Mouse (Mus musculus) heart, embryonic 11.5 days (tissue): ENCODE results near the gene Aaas. TPM values are rescaled to one million over a fixed set of nuclear protein-coding genes. Genes with fewer than 3 reads are reported as not detected.

Experiments used
- ATAC-seq: fragments of 200-750 bp; cut with Nextera tagmentation; replicated peaks from 2 replicates; pipeline ENCODE4 v1.8.0; 2017; ENCODE audit warnings: moderate library complexity; ENCODE audit not compliant: insufficient number of reproducible peaks, low FRiP score, low TSS enrichment
- H3K27ac ChIP-seq: fragments of 300-500 bp; sonication (generic); 2 replicates; pipeline ENCODE4 v1.5.1; 2014; ENCODE audit warnings: mild to moderate bottlenecking, low read depth, low read length
- H3K27me3 ChIP-seq: fragments of 300-500 bp; sonication (generic); 2 replicates; pipeline ENCODE4 v1.6.1; 2014; ENCODE audit warnings: mild to moderate bottlenecking, low read length, mixed read lengths; ENCODE audit not compliant: control insufficient read depth, insufficient read depth
- H3K36me3 ChIP-seq: fragments of 300-500 bp; sonication (generic); 2 replicates; pipeline ENCODE4 v1.6.1; 2014; ENCODE audit warnings: mild to moderate bottlenecking, low read length, moderate library complexity, mixed read lengths; ENCODE audit not compliant: control insufficient read depth, insufficient read depth
- H3K4me1 ChIP-seq: fragments of 300-500 bp; sonication (generic); 2 replicates; pipeline ENCODE4 v1.6.1; 2014; ENCODE audit warnings: low read length; ENCODE audit not compliant: control insufficient read depth, insufficient read depth
- H3K4me2 ChIP-seq: fragments of 300-500 bp; sonication (generic); 2 replicates; pipeline ENCODE4 v1.6.1; 2014; ENCODE audit warnings: mild to moderate bottlenecking, moderate library complexity
- H3K4me3 ChIP-seq: fragments of 300-500 bp; sonication (generic); 2 replicates; pipeline ENCODE4 v1.5.1; 2014; ENCODE audit warnings: low read depth, low read length
- H3K9ac ChIP-seq: fragments of 300-500 bp; sonication (generic); 2 replicates; pipeline ENCODE4 v1.6.1; 2014; ENCODE audit warnings: mild to moderate bottlenecking, low read depth, low read length, moderate library complexity
- H3K9me3 ChIP-seq: fragments of 300-500 bp; sonication (generic); replicated peaks from 2 replicates; pipeline ENCODE4 v1.6.1; 2016; ENCODE audit warnings: low read length; ENCODE audit not compliant: control insufficient read depth
- WGBS: fragments of 180-500 bp; shearing (Covaris S2); extraction: QIAGEN DNeasy Blood & Tissue Kit; methylation state at CpG from one replicate; pipeline ENCODE4 v1.1.7; 2014; ENCODE audit not compliant: insufficient replicate concordance; 5-methylcytosine and 5-hydroxymethylcytosine counted together
- polyA plus RNA-seq: library from polyadenylated mRNA; unstranded; fragments of >200 nt; fragmentation: Nextera tagmentation; extraction: Ambion mirVana; gene quantifications from 2 replicates; pipeline ENCODE4 v1.2.1, GENCODE M21; 2014

Gene Aaas
- polyA plus RNA-seq, 1 experiment from 2014 or later, result 64.9 TPM

- no peak overlapping the region for H3K4me2 ChIP-seq
These were observed 15.3 kb downstream of the Aaas start for GRCm38 (mm10) chr15:102335254-102335653.

DNA sequence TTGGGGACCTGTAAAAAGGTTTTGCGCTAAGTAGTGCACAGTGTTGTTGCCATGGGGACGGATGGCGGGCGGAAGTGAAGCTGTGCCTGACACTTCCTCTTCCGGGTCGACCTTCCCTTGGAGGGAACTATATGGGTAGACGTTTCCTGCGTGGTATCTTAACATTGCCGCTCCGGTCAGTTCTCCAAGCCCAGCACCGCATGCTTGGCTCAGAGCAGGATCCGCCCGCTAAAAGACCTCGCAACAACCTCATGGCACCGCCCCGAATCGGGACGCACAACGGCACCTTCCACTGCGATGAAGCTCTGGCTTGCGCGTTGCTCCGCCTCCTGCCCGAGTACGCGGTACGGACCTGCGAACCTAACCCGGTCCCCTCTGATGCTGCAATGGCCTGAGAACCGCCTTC is 19.0 kb downstream of the Aaas start, which contains the start of gene Myg1:
Myg1 (plus strand) TSS at position 100 of the 406 bp plus-strand sequence.
- no peaks in the 10 kb centered on the region for H3K27me3 ChIP-seq
- ATAC-seq, result peak; percentile 82; the same call in 1 of the 2 replicates
- H3K4me3 ChIP-seq, result peak within 1 kb of the TSS; percentile 64
- under 1% methylated on average over 30 of the region's 30 CpGs for WGBS
- H3K4me2 ChIP-seq, result peak within 1 kb of the TSS; percentile 93
- H3K4me1 ChIP-seq, result peaks cover 21% of the 10 kb centered on the region
- no peaks in the 10 kb centered on the region for H3K9me3 ChIP-seq
- H3K36me3 ChIP-seq, result peaks cover 21% of the 10 kb centered on the region
- H3K9ac ChIP-seq, result peak within 1 kb of the TSS; percentile 71
- peak within 1 kb of the TSS; percentile 48; the same call in 1 of the 2 replicates for H3K27ac ChIP-seq

More at GRCm38 (mm10) chr15:102335254-102335653, 15.3 kb downstream of the Aaas start:
- no peak overlapping the region for H3K9ac ChIP-seq
- no peak overlapping the region for H3K27ac ChIP-seq
- no peak for ATAC-seq
- H3K4me1 ChIP-seq, result peaks cover 15% of the 10 kb centered on the region
- WGBS, result 80% methylated on average over 8 of the region's 8 CpGs
- H3K36me3 ChIP-seq, result peaks cover 39% of the 10 kb centered on the region
- no peaks in the 10 kb centered on the region for H3K9me3 ChIP-seq
- no peak overlapping the region for H3K4me3 ChIP-seq
- no peaks in the 10 kb centered on the region for H3K27me3 ChIP-seq

DNA sequence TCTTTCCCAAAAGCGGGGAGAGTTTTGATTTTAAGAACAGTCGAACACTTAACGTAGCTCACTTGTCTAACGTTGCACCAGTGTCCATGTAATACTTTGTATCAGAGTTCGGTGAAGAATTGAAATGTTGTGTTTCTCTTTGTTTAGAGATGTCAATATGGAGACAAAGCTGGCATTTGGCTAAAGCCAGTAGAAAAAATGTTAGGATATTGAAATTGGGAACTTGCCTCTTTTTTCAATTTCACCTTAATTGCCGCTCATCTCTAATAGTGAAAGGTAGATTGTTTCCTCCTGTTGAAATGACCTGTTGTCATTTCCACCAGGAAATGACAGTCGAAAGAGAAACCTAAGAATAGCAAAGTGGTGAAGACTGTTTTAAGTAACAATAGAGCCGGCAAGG is 23.7 kb downstream of the Aaas start:
- no peaks in the 10 kb centered on the region for H3K27me3 ChIP-seq
- peak overlapping the region; percentile 66 for H3K4me2 ChIP-seq
- H3K4me3 ChIP-seq, result peak overlapping the region; percentile 58
- ATAC-seq, result no peak
- H3K36me3 ChIP-seq, result peaks cover 9% of the 10 kb centered on the region; the same call in 1 of the 2 replicates
- H3K4me1 ChIP-seq, result peaks cover 10% of the 10 kb centered on the region
- no peak overlapping the region for H3K27ac ChIP-seq
- 56% methylated on average over 8 of the region's 8 CpGs for WGBS
- peak overlapping the region; percentile 70 for H3K9ac ChIP-seq
- no peaks in the 10 kb centered on the region for H3K9me3 ChIP-seq

DNA sequence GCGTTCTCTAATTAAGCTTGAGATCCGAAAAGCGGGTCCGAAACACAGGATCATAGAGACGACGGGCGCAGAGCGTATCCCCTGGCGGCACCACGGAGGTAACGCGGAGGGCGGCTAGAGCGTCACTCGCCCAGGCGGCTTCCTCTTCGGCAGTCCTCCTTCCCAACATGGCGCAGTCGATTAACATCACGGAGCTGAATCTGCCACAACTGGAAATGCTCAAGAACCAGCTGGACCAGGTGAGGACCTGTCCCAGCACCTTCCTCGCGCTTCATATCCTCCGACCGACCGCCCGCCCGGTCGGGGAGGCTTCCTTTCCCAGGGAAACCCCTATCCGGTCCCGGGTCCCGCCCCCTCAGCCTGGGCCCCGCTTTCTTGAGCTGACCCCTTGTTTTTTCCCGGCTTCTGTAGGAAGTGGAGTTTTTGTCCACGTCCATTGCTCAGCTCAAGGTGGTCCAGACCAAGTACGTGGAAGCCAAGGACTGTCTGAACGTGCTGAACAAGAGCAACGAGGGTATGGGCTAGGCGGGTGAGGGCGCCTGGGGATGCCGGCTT is 24.5 kb downstream of the Aaas start, which contains the start of gene Pfdn5:
Pfdn5 (plus strand) TSS at position 95 of the 555 bp plus-strand sequence.
- H3K9ac ChIP-seq, result peak within 1 kb of the TSS; percentile 70
- H3K36me3 ChIP-seq, result peaks cover 9% of the 10 kb centered on the region; the same call in 1 of the 2 replicates
- peak within 1 kb of the TSS; percentile 66 for H3K4me2 ChIP-seq
- ATAC-seq, result peak; percentile 75; the same call in 1 of the 2 replicates
- H3K4me3 ChIP-seq, result peak within 1 kb of the TSS; percentile 58
- no peaks in the 10 kb centered on the region for H3K9me3 ChIP-seq
- peak within 1 kb of the TSS; percentile 46; the same call in 1 of the 2 replicates for H3K27ac ChIP-seq
- WGBS, result under 1% methylated on average over 40 of the region's 40 CpGs
- no peaks in the 10 kb centered on the region for H3K27me3 ChIP-seq
- H3K4me1 ChIP-seq, result peaks cover 7% of the 10 kb centered on the region

- ATAC-seq, result no peak
- Histone ChIP-seq H3K4me2 (peak overlapping the region; percentile 66), H3K4me3 (0 out of 2 replicates have a peak overlapping the region, but pooled peaks have one; percentile 14), H3K9ac (no peak overlapping the region), H3K36me3 (peaks cover 15% of the 10 kb centered on the region; the same call in 1 of the 2 replicates), H3K4me1 (peaks cover 6% of the 10 kb centered on the region), H3K9me3 (no peaks in the 10 kb centered on the region), H3K27me3 (no peaks in the 10 kb centered on the region), H3K27ac (no peak overlapping the region)
- WGBS, result 70% methylated on average over 12 of the region's 12 CpGs
These were observed 25.7 kb downstream of the Aaas start for GRCm38 (mm10) chr15:102324654-102325473.

DNA sequence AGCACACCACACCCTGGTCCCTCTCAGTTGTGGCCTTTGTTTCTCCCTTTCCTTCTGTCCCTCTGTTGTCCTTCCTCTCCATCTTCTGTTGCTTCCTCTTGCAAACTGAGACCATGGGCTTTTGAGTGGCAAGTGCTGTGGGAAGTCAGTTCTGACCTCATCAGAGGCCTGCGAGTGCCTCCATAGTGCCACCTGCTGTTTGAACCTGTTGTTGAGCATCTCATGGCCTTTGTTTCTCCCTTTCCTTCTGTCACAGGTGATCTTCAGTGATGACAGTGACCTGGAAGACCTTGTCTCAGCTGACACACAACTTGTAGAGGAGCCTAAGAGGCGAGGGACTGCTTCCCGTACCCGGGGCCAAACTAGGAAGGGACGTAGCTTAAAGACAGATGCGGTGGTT is 34.3 kb downstream of the Aaas start:
- Histone ChIP-seq H3K36me3 (peaks cover 53% of the 10 kb centered on the region), H3K9me3 (no peaks in the 10 kb centered on the region), H3K4me1 (no peaks in the 10 kb centered on the region), H3K9ac (no peak overlapping the region), H3K4me3 (no peak overlapping the region), H3K4me2 (no peak overlapping the region), H3K27me3 (no peaks in the 10 kb centered on the region), H3K27ac (no peak overlapping the region)
- no peak for ATAC-seq
- 89% methylated on average over 6 of the region's 6 CpGs for WGBS

DNA sequence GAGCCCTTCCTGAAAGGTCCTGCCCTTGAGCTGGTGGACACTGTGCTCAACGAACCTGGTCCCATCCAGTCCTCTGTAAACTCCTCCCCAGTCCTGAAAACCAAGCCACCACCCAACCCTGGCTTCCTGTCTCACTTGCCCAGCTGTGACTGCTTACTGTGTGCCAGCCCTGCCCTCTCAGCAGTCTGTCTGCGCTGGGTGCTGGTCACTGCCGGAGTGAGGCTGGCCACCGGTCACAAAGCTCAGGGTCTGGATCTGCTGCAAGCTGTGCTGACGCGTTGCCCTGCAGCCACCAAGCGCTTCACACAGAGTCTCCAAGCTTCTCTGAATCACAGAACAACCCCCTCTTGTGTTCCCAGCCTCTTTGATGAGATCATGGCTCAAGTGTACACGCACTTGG is 35.3 kb downstream of the Aaas start:
- Histone ChIP-seq H3K36me3 (peaks cover 45% of the 10 kb centered on the region), H3K4me2 (no peak overlapping the region), H3K27me3 (no peaks in the 10 kb centered on the region), H3K4me1 (no peaks in the 10 kb centered on the region), H3K27ac (no peak overlapping the region), H3K9ac (no peak overlapping the region; the same call in 1 of the 2 replicates), H3K9me3 (no peaks in the 10 kb centered on the region), H3K4me3 (no peak overlapping the region)
- no peak for ATAC-seq
- whole genome bisulfite sequencing, result 89% methylated on average over 8 of the region's 8 CpGs

DNA sequence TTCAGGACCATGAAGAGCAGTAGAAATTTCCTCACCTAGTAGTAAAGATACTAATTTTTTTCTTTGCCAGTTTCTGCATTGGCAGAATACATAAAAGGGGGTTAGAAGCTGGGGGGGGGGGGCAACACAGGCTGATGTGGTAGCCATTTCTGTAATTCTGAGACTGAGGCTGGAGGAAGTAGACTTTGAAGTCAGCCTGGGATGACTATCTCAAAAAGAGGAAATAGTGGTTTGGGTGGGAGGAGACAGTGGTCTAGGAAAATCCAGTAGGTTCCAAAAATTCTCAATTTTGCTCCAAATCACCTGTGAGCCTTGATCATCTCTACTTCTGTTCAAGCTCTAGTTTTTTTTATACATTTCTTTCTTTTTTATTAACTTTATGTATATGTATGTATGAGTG is 39.1 kb downstream of the Aaas start:
- Histone ChIP-seq H3K4me3 (no peak overlapping the region), H3K27ac (no peak overlapping the region), H3K27me3 (no peaks in the 10 kb centered on the region), H3K9ac (no peak overlapping the region), H3K36me3 (peaks cover 47% of the 10 kb centered on the region), H3K4me1 (no peaks in the 10 kb centered on the region), H3K9me3 (no peaks in the 10 kb centered on the region), H3K4me2 (no peak overlapping the region)
- ATAC-seq, result no peak
